Mouse (Mus musculus): Measurements from ENCODE around the gene Zbtb34. TPM values are rescaled to one million over a fixed set of nuclear protein-coding genes. Genes with fewer than 3 reads are reported as not detected.

Gene Zbtb34
- polyA plus RNA-seq, 1 experiment from 2014 or later: 3.5 TPM

- H3K4me3 ChIP-seq (replicated peaks; ENCODE audit: low read depth, low read length): no peak overlapping the region
- WGBS: 80% methylated on average over 4 of the region's 4 CpGs
- no peak for TF ChIP-seq CTCF (IDR thresholded peaks at IDR 0.05; ENCODE audit: low read depth)
These were observed 67.2 kb downstream of the Zbtb34 start for GRCm38 (mm10) chr2:33363890-33364289.

GRCm38 (mm10) chr2:33361139-33361716, 69.9 kb downstream of the Zbtb34 start:
- H3K4me1 ChIP-seq (replicated peaks; ENCODE audit: insufficient read depth, low read length): peaks cover 5% of the 10 kb centered on the region; the same call in 1 of the 2 replicates

More at GRCm38 (mm10) chr2:33363890-33364289, 67.2 kb downstream of the Zbtb34 start:
- H3K9me3 ChIP-seq (replicated peaks; ENCODE audit: low read length): no peaks in the 10 kb centered on the region
- ATAC-seq (replicated peaks; ENCODE audit: low FRiP score, low read depth) (no peak), DNase-seq (ENCODE audit: low spot score) (no peak)
- H3K9ac ChIP-seq (ENCODE audit: low read depth, low read length): no peak overlapping the region
- H3K27ac ChIP-seq: no peak overlapping the region
- H3K36me3 ChIP-seq (ENCODE audit: insufficient read depth, low read length): no peaks in the 10 kb centered on the region
- no peak overlapping the region for H3K4me2 ChIP-seq (ENCODE audit: low read length)
- peaks cover 5% of the 10 kb centered on the region; the same call in 1 of the 2 replicates for H3K4me1 ChIP-seq (replicated peaks; ENCODE audit: insufficient read depth, low read length)
- H3K27me3 ChIP-seq (ENCODE audit: insufficient read depth, low read length): no peaks in the 10 kb centered on the region

GRCm38 (mm10) chr2:33360564-33360963, 70.6 kb downstream of the Zbtb34 start:
- H3K27ac ChIP-seq: peak overlapping the region; percentile 72
- 66% methylated on average over 3 of the region's 3 CpGs for WGBS
- no peak for TF ChIP-seq CTCF (IDR thresholded peaks at IDR 0.05; ENCODE audit: low read depth)
- no peak overlapping the region for H3K4me3 ChIP-seq (replicated peaks; ENCODE audit: low read depth, low read length)
- no peak overlapping the region for H3K9ac ChIP-seq (ENCODE audit: low read depth, low read length)
- no peaks in the 10 kb centered on the region for H3K27me3 ChIP-seq (ENCODE audit: insufficient read depth, low read length)
- no peak for DNase-seq (ENCODE audit: low spot score)
- H3K36me3 ChIP-seq (ENCODE audit: insufficient read depth, low read length): no peaks in the 10 kb centered on the region
- no peak overlapping the region for H3K4me2 ChIP-seq (ENCODE audit: low read length)
- H3K4me1 ChIP-seq (replicated peaks; ENCODE audit: insufficient read depth, low read length): peaks cover 5% of the 10 kb centered on the region; the same call in 1 of the 2 replicates
- ATAC-seq (replicated peaks; ENCODE audit: low FRiP score, low read depth): peak; percentile 70
- no peaks in the 10 kb centered on the region for H3K9me3 ChIP-seq (replicated peaks; ENCODE audit: low read length)

More at GRCm38 (mm10) chr2:33361139-33361716, 69.9 kb downstream of the Zbtb34 start:
- WGBS: 67% methylated on average over 9 of the region's 9 CpGs
- H3K9ac ChIP-seq (ENCODE audit: low read depth, low read length): no peak overlapping the region
- H3K27ac ChIP-seq: peak overlapping the region; percentile 72; the same call in 1 of the 2 replicates
- no peak for DNase-seq (ENCODE audit: low spot score)
- H3K4me3 ChIP-seq (replicated peaks; ENCODE audit: low read depth, low read length): no peak overlapping the region
- H3K9me3 ChIP-seq (replicated peaks; ENCODE audit: low read length): no peaks in the 10 kb centered on the region
- ATAC-seq (replicated peaks; ENCODE audit: low FRiP score, low read depth): peak; percentile 49; the same call in 1 of the 2 replicates
- no peaks in the 10 kb centered on the region for H3K27me3 ChIP-seq (ENCODE audit: insufficient read depth, low read length)
- no peak overlapping the region for H3K4me2 ChIP-seq (ENCODE audit: low read length)
- H3K36me3 ChIP-seq (ENCODE audit: insufficient read depth, low read length): no peaks in the 10 kb centered on the region
- TF ChIP-seq CTCF (IDR thresholded peaks at IDR 0.05; ENCODE audit: low read depth): no peak

- ATAC-seq (replicated peaks; ENCODE audit: low FRiP score, low read depth) (0 out of 2 replicates have a peak, but pooled peaks have one; percentile 29), DNase-seq (ENCODE audit: low spot score) (no peak)
- H3K4me1 ChIP-seq (replicated peaks; ENCODE audit: insufficient read depth, low read length): peaks cover 5% of the 10 kb centered on the region; the same call in 1 of the 2 replicates
- H3K4me2 ChIP-seq (ENCODE audit: low read length): no peak overlapping the region
- no peaks in the 10 kb centered on the region for H3K27me3 ChIP-seq (ENCODE audit: insufficient read depth, low read length)
- H3K9me3 ChIP-seq (replicated peaks; ENCODE audit: low read length): no peaks in the 10 kb centered on the region
- H3K4me3 ChIP-seq (replicated peaks; ENCODE audit: low read depth, low read length): no peak overlapping the region
- H3K36me3 ChIP-seq (ENCODE audit: insufficient read depth, low read length): no peaks in the 10 kb centered on the region
- TF ChIP-seq CTCF (IDR thresholded peaks at IDR 0.05; ENCODE audit: low read depth): no peak
- WGBS: 76% methylated on average over 8 of the region's 8 CpGs
- 0 out of 2 replicates have a peak overlapping the region, but pooled peaks have one; percentile 36 for H3K27ac ChIP-seq
- H3K9ac ChIP-seq (ENCODE audit: low read depth, low read length): no peak overlapping the region
These were observed 71.9 kb downstream of the Zbtb34 start for GRCm38 (mm10) chr2:33359184-33359583.

GRCm38 (mm10) chr2:33357250-33357838, 73.8 kb downstream of the Zbtb34 start:
- Histone ChIP-seq H3K4me1 (replicated peaks; ENCODE audit: insufficient read depth, low read length) (peaks cover 5% of the 10 kb centered on the region; the same call in 1 of the 2 replicates), H3K27me3 (ENCODE audit: insufficient read depth, low read length) (no peaks in the 10 kb centered on the region), H3K27ac (peak overlapping the region; percentile 27), H3K9me3 (replicated peaks; ENCODE audit: low read length) (no peaks in the 10 kb centered on the region), H3K9ac (ENCODE audit: low read depth, low read length) (no peak overlapping the region), H3K4me2 (ENCODE audit: low read length) (no peak overlapping the region), H3K4me3 (replicated peaks; ENCODE audit: low read depth, low read length) (no peak overlapping the region), H3K36me3 (ENCODE audit: insufficient read depth, low read length) (no peaks in the 10 kb centered on the region)
- TF ChIP-seq CTCF (IDR thresholded peaks at IDR 0.05; ENCODE audit: low read depth): no peak
- WGBS: 58% methylated on average over 7 of the region's 7 CpGs
- ATAC-seq (replicated peaks; ENCODE audit: low FRiP score, low read depth): peak; percentile 48; the same call in 1 of the 2 replicates
- DNase-seq (ENCODE audit: low spot score): no peak

Small RNA genes within 50 kb of the gene (microRNA-seq; reads per million reads assigned to microRNA genes)
- not detected for gene Gm25998

Other genes with a start within 250 kb of the Zbtb34 start
- 36.9 and 41.1 TPM in 2 replicates for gene Angptl2, start 215.3 kb downstream of the Zbtb34 start, polyA plus RNA-seq (2015; fragmentation: Nextera tagmentation; extraction: Ambion mirVana)
- gene Ralgps1, start 59.8 kb downstream of the Zbtb34 start, polyA plus RNA-seq (2015; fragmentation: Nextera tagmentation; extraction: Ambion mirVana): 3.1 and 3.4 TPM in 2 replicates
- gene Zbtb43, start 37.2 kb upstream of the Zbtb34 start, polyA plus RNA-seq (2015; fragmentation: Nextera tagmentation; extraction: Ambion mirVana): 13.9 and 15.3 TPM in 2 replicates
- gene Lmx1b, start 209.2 kb upstream of the Zbtb34 start, polyA plus RNA-seq (2015; fragmentation: Nextera tagmentation; extraction: Ambion mirVana): 0.82 and 0.88 TPM in 2 replicates